Mouse (Mus musculus) liver, embryonic 11.5 days (tissue): ENCODE results near the gene Tdrkh. TPM values are rescaled to one million over a fixed set of nuclear protein-coding genes. Genes with fewer than 3 reads are reported as not detected.

Experiments
- ATAC-seq: fragments of 200-750 bp; cut with Nextera tagmentation; replicated peaks from 2 replicates; pipeline ENCODE4 v1.8.0; 2017; ENCODE audit warnings: moderate number of reproducible peaks, mild to moderate bottlenecking, moderate TSS enrichment, moderate library complexity; ENCODE audit not compliant: low FRiP score
- DNase-seq: peaks from one replicate; pipeline ENCODE4 v3.0.0-alpha.2; 2017; ENCODE audit warnings: low spot score
- H3K27ac ChIP-seq: fragments of 300-500 bp; sonication (generic); 2 replicates; pipeline ENCODE4 v1.5.1; 2014; ENCODE audit warnings: mild to moderate bottlenecking, low read depth, low read length, control low read depth
- H3K27me3 ChIP-seq: fragments of 300-500 bp; sonication (generic); replicated peaks from 2 replicates; pipeline ENCODE4 v1.6.1; 2014; ENCODE audit warnings: low read length, mixed read lengths; ENCODE audit not compliant: control insufficient read depth, insufficient read depth
- H3K36me3 ChIP-seq: fragments of 300-500 bp; sonication (generic); 2 replicates; pipeline ENCODE4 v1.6.1; 2014; ENCODE audit warnings: mild to moderate bottlenecking, low read length, moderate library complexity, mixed read lengths; ENCODE audit not compliant: control insufficient read depth, insufficient read depth
- H3K4me1 ChIP-seq: fragments of 300-500 bp; sonication (generic); replicated peaks from 2 replicates; pipeline ENCODE4 v1.6.1; 2014; ENCODE audit warnings: low read length, mixed read lengths; ENCODE audit not compliant: control insufficient read depth, insufficient read depth
- H3K4me2 ChIP-seq: fragments of 300-500 bp; sonication (generic); 2 replicates; pipeline ENCODE4 v1.6.1; 2014; ENCODE audit warnings: mild to moderate bottlenecking, control low read depth, moderate library complexity
- H3K4me3 ChIP-seq: fragments of 300-500 bp; sonication (generic); 2 replicates; pipeline ENCODE4 v1.5.1; 2014; ENCODE audit warnings: low read depth, low read length, control low read depth
- H3K9ac ChIP-seq: fragments of 300-500 bp; sonication (generic); 2 replicates; pipeline ENCODE4 v1.6.1; 2014; ENCODE audit warnings: low read depth, low read length, control low read depth
- H3K9me3 ChIP-seq: fragments of 300-500 bp; sonication (generic); 2 replicates; pipeline ENCODE4 v1.6.1; 2016; ENCODE audit warnings: low read length, inconsistent platforms, mixed read lengths; ENCODE audit not compliant: control insufficient read depth
- WGBS: fragments of 180-500 bp; shearing (Covaris S2); extraction: QIAGEN DNeasy Blood & Tissue Kit; methylation state at CpG from one replicate; pipeline ENCODE4 v1.1.7; 2014; 5-methylcytosine and 5-hydroxymethylcytosine counted together
- polyA plus RNA-seq: library from polyadenylated mRNA; unstranded; fragments of >200 nt; fragmentation: Nextera tagmentation; extraction: Ambion mirVana; gene quantifications from 2 replicates; pipeline ENCODE4 v1.2.1, GENCODE M21; 2014

Tdrkh gene
- polyA plus RNA-seq, 1 experiment from 2014 or later, result 10.4 TPM

- no peak overlapping the region for H3K27ac ChIP-seq
- WGBS, result 66% methylated on average over 4 of the region's 4 CpGs
- no peaks in the 10 kb centered on the region for H3K36me3 ChIP-seq
- DNase-seq, result peak; percentile 3
- H3K27me3 ChIP-seq, result peaks cover 26% of the 10 kb centered on the region
- no peak overlapping the region for H3K4me2 ChIP-seq
- no peak overlapping the region for H3K4me3 ChIP-seq
- H3K9me3 ChIP-seq, result no peaks in the 10 kb centered on the region
- no peaks in the 10 kb centered on the region for H3K4me1 ChIP-seq
- no peak for ATAC-seq
- no peak overlapping the region for H3K9ac ChIP-seq
These were observed 7.5 kb upstream of the Tdrkh start for GRCm38 (mm10) chr3:94405561-94405960.

- ATAC-seq (peak; percentile 44), DNase-seq (no peak)
- 14% methylated on average over 25 of the region's 25 CpGs for WGBS
- Histone ChIP-seq H3K9ac (peak overlapping the region; percentile 58), H3K4me2 (peak overlapping the region; percentile 84), H3K4me1 (peaks cover 3% of the 10 kb centered on the region), H3K4me3 (peak overlapping the region; percentile 53), H3K27me3 (no peaks in the 10 kb centered on the region; the same call in 1 of the 2 replicates), H3K27ac (no peak overlapping the region), H3K36me3 (no peaks in the 10 kb centered on the region), H3K9me3 (no peaks in the 10 kb centered on the region)
These were observed 543 bp upstream of the Tdrkh start for GRCm38 (mm10) chr3:94412530-94412929.

- Histone ChIP-seq H3K36me3 (no peaks in the 10 kb centered on the region), H3K4me1 (no peaks in the 10 kb centered on the region), H3K4me3 (no peak overlapping the region), H3K27ac (no peak overlapping the region), H3K27me3 (no peaks in the 10 kb centered on the region; the same call in 1 of the 2 replicates), H3K4me2 (no peak overlapping the region), H3K9me3 (no peaks in the 10 kb centered on the region), H3K9ac (no peak overlapping the region)
- DNase-seq (no peak), ATAC-seq (no peak)
- 40% methylated on average over 2 of the region's 2 CpGs for WGBS
These were observed 17.9 kb downstream of the Tdrkh start for GRCm38 (mm10) chr3:94430980-94431379.

- DNase-seq, result no peak
- no peak overlapping the region for H3K9ac ChIP-seq
- 84% methylated on average over 2 of the region's 2 CpGs for WGBS
- H3K27me3 ChIP-seq, result no peaks in the 10 kb centered on the region; the same call in 1 of the 2 replicates
- H3K36me3 ChIP-seq, result no peaks in the 10 kb centered on the region
- H3K4me1 ChIP-seq, result no peaks in the 10 kb centered on the region
- H3K4me3 ChIP-seq, result no peak overlapping the region
- H3K27ac ChIP-seq, result no peak overlapping the region
- H3K9me3 ChIP-seq, result no peaks in the 10 kb centered on the region
- 0 out of 2 replicates have a peak, but pooled peaks have one; percentile 36 for ATAC-seq
- no peak overlapping the region; the same call in 1 of the 2 replicates for H3K4me2 ChIP-seq
These were observed 21.2 kb downstream of the Tdrkh start for GRCm38 (mm10) chr3:94434305-94434704.

GRCm38 (mm10) chr3:94436420-94436819, 23.3 kb downstream of the Tdrkh start:
- ATAC-seq, result no peak
- H3K4me3 ChIP-seq, result no peak overlapping the region
- WGBS, result 76% methylated on average over 9 of the region's 9 CpGs

GRCm38 (mm10) chr3:94441182-94441581, 28.1 kb downstream of the Tdrkh start:
- no peaks in the 10 kb centered on the region for H3K9me3 ChIP-seq
- DNase-seq (no peak), ATAC-seq (no peak)
- H3K27me3 ChIP-seq, result no peaks in the 10 kb centered on the region
- H3K4me2 ChIP-seq, result no peak overlapping the region
- peaks cover 3% of the 10 kb centered on the region for H3K4me1 ChIP-seq
- H3K36me3 ChIP-seq, result peaks cover 9% of the 10 kb centered on the region
- H3K9ac ChIP-seq, result no peak overlapping the region
- no peak overlapping the region for H3K4me3 ChIP-seq
- H3K27ac ChIP-seq, result no peak overlapping the region
- 39% methylated on average over 3 of the region's 3 CpGs for WGBS

More at GRCm38 (mm10) chr3:94436420-94436819, 23.3 kb downstream of the Tdrkh start:
- H3K4me1 ChIP-seq, result no peaks in the 10 kb centered on the region
- H3K9me3 ChIP-seq, result no peaks in the 10 kb centered on the region
- no peak overlapping the region for H3K9ac ChIP-seq
- H3K4me2 ChIP-seq, result no peak overlapping the region
- no peak overlapping the region for H3K27ac ChIP-seq
- DNase-seq, result no peak
- H3K27me3 ChIP-seq, result no peaks in the 10 kb centered on the region
- H3K36me3 ChIP-seq, result no peaks in the 10 kb centered on the region

- Histone ChIP-seq H3K36me3 (peaks cover 21% of the 10 kb centered on the region), H3K9me3 (no peaks in the 10 kb centered on the region), H3K9ac (peak within 1 kb of the TSS; percentile 96), H3K4me3 (peak within 1 kb of the TSS; percentile 96), H3K4me2 (peak within 1 kb of the TSS; percentile 85), H3K27me3 (no peaks in the 10 kb centered on the region), H3K27ac (peak within 1 kb of the TSS; percentile 71), H3K4me1 (peaks cover 3% of the 10 kb centered on the region)
- WGBS, result under 1% methylated on average over 39 of the region's 39 CpGs
- ATAC-seq (peak; percentile 97), DNase-seq (peak; percentile 97)
These were observed 30.0 kb downstream of the Tdrkh start, which contains the start of gene Mrpl9 for GRCm38 (mm10) chr3:94442951-94443596. TSS of gene Mrpl9 (plus strand) at chr3:94443318.

- ATAC-seq (peak; percentile 51), DNase-seq (no peak)
- peaks cover 3% of the 10 kb centered on the region for H3K4me1 ChIP-seq
- H3K27ac ChIP-seq, result peak within 1 kb of the TSS; percentile 71
- peak within 1 kb of the TSS; percentile 85 for H3K4me2 ChIP-seq
- H3K4me3 ChIP-seq, result peak within 1 kb of the TSS; percentile 96
- peak within 1 kb of the TSS; percentile 96 for H3K9ac ChIP-seq
- no peaks in the 10 kb centered on the region for H3K27me3 ChIP-seq
- under 1% methylated on average over 24 of the region's 24 CpGs for WGBS
- peaks cover 24% of the 10 kb centered on the region for H3K36me3 ChIP-seq
- no peaks in the 10 kb centered on the region for H3K9me3 ChIP-seq
These were observed 30.5 kb downstream of the Tdrkh start, which contains the start of gene Oaz3 for GRCm38 (mm10) chr3:94443597-94443964. TSS of gene Oaz3 (minus strand) at chr3:94443915.

- ATAC-seq (no peak), DNase-seq (no peak)
- Histone ChIP-seq H3K4me2 (no peak overlapping the region), H3K9ac (no peak overlapping the region), H3K27ac (no peak overlapping the region), H3K27me3 (no peaks in the 10 kb centered on the region), H3K4me3 (no peak overlapping the region), H3K9me3 (no peaks in the 10 kb centered on the region), H3K36me3 (peaks cover 27% of the 10 kb centered on the region), H3K4me1 (peaks cover under 1% of the 10 kb centered on the region)
- WGBS, result 93% methylated on average over 2 of the region's 2 CpGs
These were observed 36.3 kb downstream of the Tdrkh start for GRCm38 (mm10) chr3:94449377-94449776.
